Mouse (Mus musculus) left cerebral cortex, adult 11 months (tissue): ENCODE measurements at regions not wholly inside any gene's neighbourhood (a gene's known extent, or its start where the extent isn't known, plus 50 kb on each side); places are given as distances from the start of the nearest gene placed in this dataset.

ENCODE experiments used
- DNase-seq: peaks from one replicate; pipeline ENCODE4 v3.0.0; 2022; ENCODE audit warnings: low spot score

DNA sequence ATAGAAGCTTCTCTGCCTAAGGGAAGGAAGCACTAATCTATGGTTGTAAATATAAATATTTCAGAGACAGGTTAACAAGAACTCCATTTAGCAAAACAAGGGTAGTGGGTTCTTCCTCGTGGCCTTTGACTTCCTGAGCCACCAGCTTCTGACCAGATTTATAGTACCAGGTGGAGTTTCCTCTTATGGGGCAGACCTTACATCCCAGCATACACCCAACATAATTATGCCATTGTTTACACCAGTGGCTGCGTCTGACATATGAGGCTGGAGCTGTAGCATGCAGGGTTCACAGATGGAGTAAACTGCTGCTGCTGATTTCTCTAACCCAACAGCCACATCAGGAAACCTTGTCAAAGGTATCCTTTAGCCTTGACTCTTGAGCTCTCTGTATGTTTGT is 75.5 kb downstream of the Trib2 start:
- no peak for DNase-seq

DNA sequence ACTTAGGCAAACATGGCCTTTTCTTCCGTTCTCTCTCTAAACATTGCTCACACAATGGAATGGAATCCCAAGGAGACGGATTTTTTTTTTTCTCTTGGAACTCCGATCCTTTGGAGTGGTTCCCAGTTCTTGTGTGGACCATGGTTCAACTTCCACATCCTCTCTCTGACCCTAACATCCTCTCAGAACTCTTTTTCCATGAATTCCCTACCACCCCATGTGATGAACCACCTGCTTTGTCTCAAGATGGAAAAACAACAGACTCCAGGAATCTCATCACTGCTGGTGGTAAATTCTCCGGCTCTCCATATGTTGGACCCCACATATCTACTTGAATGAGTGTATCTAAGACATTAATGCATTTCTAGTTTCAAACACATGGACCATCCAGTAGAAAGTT is 77.7 kb downstream of the Trib2 start:
- DNase-seq, result no peak

- DNase-seq, result peak; percentile 10
Measured at GRCm38 (mm10) chr12:15731261-15731660, 85.5 kb downstream of the Trib2 start.

DNA sequence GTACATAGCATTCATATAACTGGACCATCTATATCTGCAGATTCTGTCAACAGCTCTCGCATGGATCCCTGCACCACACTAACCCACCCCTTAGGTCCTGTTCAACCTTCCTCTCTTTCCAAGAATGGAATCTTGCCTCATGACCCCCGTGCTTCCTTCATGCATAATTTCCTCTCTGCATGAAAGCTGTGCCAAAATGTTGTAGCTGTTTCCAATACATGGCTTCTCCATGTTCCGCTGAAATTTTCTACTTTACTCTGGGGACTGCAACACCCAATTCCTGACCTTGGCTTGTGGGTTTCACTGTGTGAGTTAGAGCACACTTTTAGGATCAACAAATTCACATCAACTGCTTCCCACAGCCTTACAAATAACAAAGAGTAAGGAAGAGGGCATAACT is 87.0 kb downstream of the Trib2 start:
- no peak for DNase-seq

- DNase-seq, result no peak
Measured at GRCm38 (mm10) chr12:15723529-15723928, 93.2 kb downstream of the Trib2 start.

DNA sequence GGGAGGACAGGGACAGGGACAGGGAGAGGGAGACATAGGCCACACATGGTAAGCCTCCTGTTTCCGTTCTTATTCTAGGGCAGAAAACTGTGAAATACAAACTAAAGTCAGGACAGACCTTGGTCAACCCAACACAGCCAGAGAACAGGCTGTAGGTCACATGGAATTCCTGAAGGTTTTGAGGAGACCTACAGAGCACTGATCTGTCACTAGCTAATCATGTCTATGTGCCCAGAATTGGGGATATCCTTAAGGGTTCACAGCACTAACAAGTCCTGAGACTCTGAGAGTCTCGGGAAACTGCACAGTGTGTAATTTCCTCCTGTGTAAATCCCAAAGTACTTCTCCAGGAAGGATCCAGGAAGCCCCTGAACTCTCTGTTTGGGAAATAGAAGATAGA is 94.6 kb downstream of the Trib2 start:
- DNase-seq, result no peak

DNA sequence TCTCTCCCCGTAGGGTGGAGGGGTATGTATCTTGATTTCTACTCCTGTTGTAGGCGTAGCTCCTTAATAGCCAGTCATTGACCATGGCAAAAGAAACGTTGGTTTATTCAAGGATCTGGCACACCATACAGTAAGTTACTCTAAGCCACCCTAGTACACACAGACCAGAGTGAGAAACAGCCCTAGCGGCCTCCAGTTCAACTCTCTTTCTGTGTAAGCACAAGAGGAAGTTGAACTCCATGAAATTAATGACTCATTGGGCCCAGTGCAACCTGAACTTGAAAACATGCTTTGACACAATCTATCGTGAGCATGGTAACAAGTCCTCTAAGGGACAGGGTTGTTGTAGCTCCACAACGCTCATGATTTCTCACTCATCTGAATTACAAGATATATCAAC is 96.6 kb downstream of the Trib2 start:
- no peak for DNase-seq

DNA sequence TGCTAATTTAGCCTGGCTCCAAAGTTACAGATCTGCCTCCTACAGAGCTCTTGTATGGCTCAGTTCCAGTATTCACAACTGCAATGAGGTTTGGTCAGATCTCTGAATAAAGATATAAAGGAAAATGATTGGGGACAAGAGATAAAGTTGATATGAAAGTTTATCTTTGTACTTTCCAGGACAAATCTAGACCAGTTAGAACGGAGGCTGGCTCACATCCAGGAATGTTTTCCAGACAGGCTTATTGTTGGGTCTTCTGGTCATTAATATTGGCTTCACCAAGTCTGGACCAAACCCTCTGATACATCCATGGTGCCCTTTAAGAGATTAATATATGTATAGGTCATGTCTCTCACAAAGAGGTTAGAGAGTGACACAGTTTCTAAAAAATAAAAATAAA is 97.9 kb downstream of the Trib2 start:
- no peak for DNase-seq

GRCm38 (mm10) chr12:15717989-15718388 is 98.7 kb downstream of the Trib2 start:
- no peak for DNase-seq

DNA sequence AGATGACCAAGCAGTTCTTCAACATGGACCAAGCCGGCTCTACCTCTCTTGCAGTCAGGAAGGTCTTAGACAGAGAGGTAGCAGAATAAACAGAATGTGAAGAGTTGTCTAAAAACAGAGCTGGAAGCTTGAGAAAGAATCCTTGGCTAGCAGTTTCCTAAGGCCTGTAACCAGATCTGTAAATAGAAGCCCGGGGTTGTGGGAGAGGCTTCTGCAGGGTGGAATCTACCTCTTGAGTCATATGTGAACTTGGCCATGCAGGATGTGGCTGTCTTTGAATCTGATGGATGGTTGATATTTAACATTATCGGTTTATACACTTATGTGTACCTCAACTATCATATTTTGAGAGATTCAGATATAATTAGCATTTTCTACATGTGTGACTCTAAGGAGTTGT is 99.4 kb downstream of the Trib2 start:
- no peak for DNase-seq

DNA sequence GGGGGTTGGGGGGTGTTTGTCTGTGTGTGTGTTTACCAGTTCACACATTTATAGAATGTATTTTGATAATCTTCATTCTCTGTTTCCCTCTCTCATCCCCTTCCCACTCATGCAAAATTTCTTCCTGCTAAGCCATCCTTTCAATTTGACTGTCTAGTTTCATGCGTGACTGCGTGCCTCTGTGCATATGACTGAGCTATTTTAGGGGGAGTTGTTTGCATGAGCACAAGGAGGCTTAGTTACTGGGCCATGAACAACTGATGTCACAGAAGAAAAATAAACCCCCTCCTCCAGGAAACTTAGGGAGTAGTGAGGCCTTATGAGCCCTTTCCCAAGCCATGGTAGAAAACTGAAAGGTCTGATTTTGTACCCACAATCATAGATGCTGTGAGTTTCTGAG is 103.1 kb downstream of the Trib2 start:
- DNase-seq, result no peak

DNA sequence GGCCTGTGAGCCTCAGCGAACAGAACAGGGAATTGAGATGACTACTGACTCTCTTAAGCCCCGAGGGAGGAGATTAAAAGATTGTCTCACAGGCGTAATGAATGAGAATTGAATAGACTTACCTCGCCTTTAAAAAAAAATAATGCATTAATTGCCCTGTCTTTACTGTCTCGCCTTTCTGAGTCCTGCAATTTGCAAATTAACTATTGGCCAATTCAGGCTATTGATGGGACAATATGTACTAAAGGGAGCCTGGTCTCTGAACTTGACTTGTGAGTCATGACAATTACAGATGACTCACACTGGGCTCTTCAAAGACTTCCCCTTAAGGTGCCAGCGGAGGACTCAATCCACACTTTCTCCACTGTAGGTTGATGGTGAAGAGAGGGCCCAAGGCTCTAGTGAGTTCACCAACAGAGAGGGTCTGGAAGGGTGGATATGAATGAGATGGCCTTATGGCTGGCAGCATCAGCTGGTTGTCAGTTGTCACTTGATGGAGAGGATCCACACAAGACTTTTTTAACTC is 109.1 kb downstream of the Trib2 start:
- no peak for DNase-seq

DNA sequence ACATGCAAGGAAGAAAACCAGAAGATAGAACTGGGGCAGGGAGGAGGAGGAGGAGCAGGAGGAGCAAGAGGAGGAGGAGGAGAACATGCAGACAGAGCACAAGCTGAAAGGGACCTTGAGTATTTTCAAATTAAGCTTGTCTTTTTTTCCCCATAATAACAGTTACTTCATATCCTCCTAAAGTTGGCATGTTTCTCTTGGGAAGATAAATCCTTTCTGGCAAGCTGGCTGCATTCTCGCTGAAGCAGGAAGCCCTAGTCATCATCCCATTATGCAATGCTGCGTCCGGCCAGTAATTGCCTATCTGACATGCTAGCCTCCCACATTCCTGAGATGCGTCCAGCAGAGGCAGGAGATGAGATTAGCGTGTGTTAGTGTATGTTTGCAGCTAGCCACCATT is 112.3 kb downstream of the Trib2 start:
- peak; percentile 6 for DNase-seq

DNA sequence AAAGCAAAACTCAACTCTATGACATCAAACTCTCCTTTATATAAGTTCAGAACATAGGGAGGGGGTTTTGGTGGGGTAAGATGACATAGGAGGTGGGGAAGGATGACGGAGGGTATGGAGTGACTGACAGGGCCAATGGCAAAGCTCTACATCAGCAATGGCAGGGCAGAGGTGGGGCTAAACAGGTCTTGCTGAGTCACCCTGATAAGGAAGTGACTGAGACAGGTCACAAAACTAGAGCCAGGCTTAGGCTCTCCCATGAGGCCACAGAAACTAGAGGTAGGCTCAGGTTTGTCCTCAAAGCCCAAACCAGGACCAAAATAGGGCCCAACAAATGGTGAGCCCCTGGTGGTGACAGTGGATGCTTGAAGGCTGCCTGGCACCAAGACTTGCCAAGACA is 114.6 kb downstream of the Trib2 start:
- DNase-seq, result no peak

DNA sequence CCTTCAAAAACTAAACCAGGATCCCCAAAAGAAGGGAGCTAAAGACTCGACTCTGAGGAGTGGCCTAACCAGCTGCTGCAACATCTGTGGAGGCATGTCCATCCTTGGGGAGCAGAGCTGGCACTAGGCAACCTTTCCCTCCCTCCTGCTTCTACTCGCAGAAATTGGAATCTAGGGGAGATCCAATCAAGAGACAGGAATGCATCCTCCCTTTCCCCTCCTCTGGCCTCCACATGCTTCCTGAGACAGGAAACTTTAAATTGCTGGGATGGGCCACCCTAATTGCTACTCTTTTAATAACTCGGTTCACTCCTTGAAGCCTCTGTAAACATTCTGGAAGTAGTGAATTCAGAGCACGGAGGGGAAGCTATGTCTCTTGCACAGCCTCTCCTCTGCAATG is 117.9 kb downstream of the Trib2 start:
- no peak for DNase-seq

DNA sequence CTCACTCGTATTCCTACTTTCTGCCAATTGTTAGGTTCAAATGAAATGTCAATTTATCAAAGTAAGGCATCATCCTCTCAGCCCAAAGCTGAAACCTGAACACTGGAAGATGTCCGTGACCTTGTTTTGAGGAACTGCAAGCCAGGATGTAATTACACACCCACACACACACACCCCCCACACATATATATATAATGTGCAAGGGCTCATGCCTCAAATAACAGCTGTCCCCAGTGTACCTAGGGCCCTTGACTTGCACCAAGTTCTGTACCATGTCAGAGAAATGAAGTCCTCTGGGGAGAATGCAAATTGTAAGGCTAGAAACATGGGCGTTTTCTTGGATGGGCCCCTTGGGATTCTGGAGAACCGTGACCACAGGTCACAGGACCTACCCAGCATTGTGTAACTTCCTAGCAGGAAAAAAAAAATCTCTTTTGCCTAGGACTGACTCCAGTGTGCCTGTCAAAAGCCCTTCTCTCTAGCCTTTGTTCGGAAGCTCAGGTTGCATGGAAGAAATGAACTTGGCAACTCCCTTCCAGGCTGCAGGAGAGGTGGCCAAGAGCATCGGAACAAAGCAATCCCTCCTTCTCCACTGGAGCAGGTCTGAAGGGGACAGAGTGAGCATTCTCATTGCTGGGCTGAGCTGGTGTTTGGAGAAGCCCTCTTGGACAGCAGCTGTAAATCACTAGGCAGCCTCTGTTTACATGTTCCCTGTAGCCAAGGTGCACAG is 118.5 kb downstream of the Trib2 start:
- no peak for DNase-seq

DNA sequence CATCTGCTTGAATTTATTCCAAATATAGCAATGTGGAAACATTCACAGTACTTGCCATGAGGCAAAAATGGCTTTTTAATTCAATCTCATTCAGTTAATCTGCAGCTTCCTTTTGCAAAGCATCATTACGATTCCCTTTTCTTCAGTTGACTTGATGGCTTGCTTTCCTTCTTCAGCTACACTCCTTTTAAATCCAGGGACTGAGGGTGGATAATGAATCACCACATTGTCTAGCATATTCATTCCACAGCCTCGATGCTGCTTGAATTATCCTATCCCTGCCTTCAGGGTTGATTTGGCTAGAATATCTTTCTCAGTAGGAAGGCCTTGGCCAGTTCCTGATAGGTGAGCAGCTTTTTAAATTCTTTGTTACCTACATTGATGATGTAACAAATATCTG is 128.4 kb downstream of the Trib2 start:
- no peak for DNase-seq

- DNase-seq, result no peak
Measured at GRCm38 (mm10) chr12:15684311-15684710, 132.4 kb downstream of the Trib2 start.

GRCm38 (mm10) chr12:15681678-15682355 is 134.9 kb downstream of the Trib2 start:
- DNase-seq, result no peak

GRCm38 (mm10) chr12:15676127-15676526 is 140.6 kb downstream of the Trib2 start:
- DNase-seq, result no peak

GRCm38 (mm10) chr12:15659755-15660154 is 157.0 kb downstream of the Trib2 start:
- DNase-seq, result no peak

- no peak for DNase-seq
Measured at GRCm38 (mm10) chr12:15659332-15659731, 157.4 kb downstream of the Trib2 start.

DNA sequence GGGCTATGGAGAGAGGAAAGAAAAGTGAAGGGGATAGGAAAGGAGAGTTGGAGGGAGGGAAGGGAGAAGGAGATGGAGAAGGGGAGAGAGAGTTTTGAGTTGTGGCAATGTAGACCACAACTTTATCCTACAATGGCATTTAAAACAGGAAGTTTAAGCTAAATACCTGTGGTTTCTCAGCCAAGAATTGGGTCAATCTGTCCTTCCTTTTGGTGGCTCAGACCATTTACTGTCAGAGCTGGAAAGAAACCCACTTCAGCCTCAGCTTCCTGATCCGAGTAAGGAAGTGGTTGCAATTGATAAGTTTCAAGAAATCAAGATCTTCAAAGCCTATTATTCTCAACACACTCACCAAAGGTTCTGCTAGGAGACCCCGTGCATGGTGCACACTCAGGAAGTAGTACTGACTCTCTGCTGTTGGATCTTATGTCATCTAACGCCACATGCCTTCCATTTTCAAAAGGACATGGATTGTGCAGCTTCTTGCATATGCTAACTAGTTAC is 158.9 kb downstream of the Trib2 start:
- no peak for DNase-seq

DNA sequence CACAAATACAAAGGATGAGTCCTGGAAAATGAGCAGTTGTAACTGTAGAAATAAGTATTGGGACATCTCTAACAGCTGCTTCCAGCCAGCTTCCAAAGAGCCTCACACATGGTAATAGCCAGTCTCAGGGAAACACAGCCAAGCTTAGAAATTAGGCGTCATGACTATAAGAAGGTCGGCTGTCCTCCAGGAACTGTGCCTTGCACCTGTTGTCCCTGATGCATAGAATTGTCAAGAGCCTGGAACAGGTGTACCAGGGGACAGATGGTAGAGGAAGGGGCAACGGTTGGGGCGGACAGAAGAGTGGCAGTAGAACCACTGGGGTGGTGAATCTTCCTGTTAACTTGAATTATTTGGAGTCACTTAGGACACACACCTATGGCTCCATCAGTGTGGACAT is 162.1 kb downstream of the Trib2 start:
- no peak for DNase-seq
